In the genomic region with DNA sequence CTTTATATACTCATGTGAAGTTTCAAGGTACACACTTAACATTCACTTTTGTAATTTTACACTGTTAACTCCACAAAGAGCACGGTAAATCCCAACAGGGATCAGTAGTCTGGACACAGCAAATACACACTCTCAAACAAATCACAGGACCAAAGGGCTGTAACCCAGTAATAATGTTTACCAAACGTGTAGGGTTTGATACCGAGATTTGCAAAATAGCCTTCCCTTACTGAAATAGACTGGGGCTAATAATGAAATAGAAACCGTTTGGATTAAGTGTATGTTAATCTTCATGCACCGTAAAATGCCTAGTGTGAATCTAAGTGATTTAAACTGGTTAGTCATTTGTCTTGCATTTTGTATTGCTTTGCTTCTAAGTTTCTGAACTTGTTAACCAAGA, we compare ENCODE assay signal across 12 mouse cellular contexts. TPM values are rescaled to one million over a fixed set of nuclear protein-coding genes. Genes with fewer than 3 reads are reported as not detected.
DNase-seq lines count a peak whose midpoint lies in the region; ATAC-seq lines count a peak whose summit lies in the region.
"Had no signal": no experiment of that assay in that cellular context is flagged by ENCODE, and none has a peak within 500 bp of the region (broad histone marks: within the 10 kb centered on the region; RNA-seq: fewer than 3 reads in every experiment).

No protein-coding gene starts in this region.

- 0 out of 2 replicates have a peak, but pooled peaks cover 13% of the 10 kb centered on the region for H3K4me1 ChIP-seq in kidney, embryonic 16.5 days (ENCODE audit: insufficient read depth, low read length)
- H3K4me1 ChIP-seq in hindbrain, embryonic 14.5 days (replicated peaks; ENCODE audit: control insufficient read depth, insufficient read depth, low read length): peaks cover 10% of the 10 kb centered on the region
- H3K4me1 ChIP-seq in midbrain, embryonic 14.5 days (ENCODE audit: control insufficient read depth, insufficient read depth, low read length): peaks cover 6% of the 10 kb centered on the region

- no peaks in the 10 kb centered on the region for H3K27me3 ChIP-seq in kidney, embryonic 16.5 days (ENCODE audit: insufficient read depth, low read length)
- H3K27me3 ChIP-seq in hindbrain, embryonic 14.5 days (ENCODE audit: control insufficient read depth, insufficient read depth, low read length): no peaks in the 10 kb centered on the region
- no peaks in the 10 kb centered on the region for H3K27me3 ChIP-seq in midbrain, embryonic 14.5 days (ENCODE audit: control insufficient read depth, insufficient read depth, low read length)
- H3K27me3 ChIP-seq: Patski had no signal

- H3K4me3 ChIP-seq in kidney, embryonic 16.5 days (ENCODE audit: low read length): no peak overlapping the region
- H3K4me3 ChIP-seq in hindbrain, embryonic 14.5 days (replicated peaks; ENCODE audit: low read length): no peak overlapping the region
- no peak overlapping the region for H3K4me3 ChIP-seq in midbrain, embryonic 14.5 days (replicated peaks; ENCODE audit: low read depth, low read length)

- H3K9ac ChIP-seq in kidney, embryonic 16.5 days (replicated peaks; ENCODE audit: low read length): no peak overlapping the region
- H3K9ac ChIP-seq in hindbrain, embryonic 14.5 days: peak overlapping the region; percentile 84; the same call in 1 of the 2 replicates
- no peak overlapping the region for H3K9ac ChIP-seq in midbrain, embryonic 14.5 days (replicated peaks; ENCODE audit: low read length)

- H3K36me3 ChIP-seq in kidney, embryonic 16.5 days (ENCODE audit: insufficient read depth, low read length): peaks cover 4% of the 10 kb centered on the region
- peaks cover 7% of the 10 kb centered on the region; the same call in 1 of the 2 replicates for H3K36me3 ChIP-seq in hindbrain, embryonic 14.5 days (replicated peaks; ENCODE audit: control insufficient read depth, insufficient read depth)
- no peaks in the 10 kb centered on the region for H3K36me3 ChIP-seq in midbrain, embryonic 14.5 days (ENCODE audit: control insufficient read depth, insufficient read depth, low read length)

- WGBS in kidney, embryonic 16.5 days: 18% methylated on average over 5 of the region's 5 CpGs
- WGBS in hindbrain, embryonic 14.5 days: 33% methylated on average over 5 of the region's 5 CpGs
- WGBS in midbrain, embryonic 14.5 days: 25% methylated on average over 5 of the region's 5 CpGs

- DNase-seq in kidney, adult 11 months: no peak
- peak; percentile 15 for DNase-seq in adipocyte (ENCODE audit: low spot score)
- no peak for DNase-seq in hindbrain, embryonic 14.5 days (ENCODE audit: low spot score)
- no peak for DNase-seq in midbrain, embryonic 14.5 days
- DNase-seq in layer of hippocampus, adult 11-12 months (ENCODE audit: low spot score): no peak
- DNase-seq in left cerebral cortex, adult 9 months (ENCODE audit: low spot score in 2 of 2): no peak
- no peak for DNase-seq in left cerebral cortex, postnatal 14 days (ENCODE audit: low spot score in 2 of 2)

- 0 out of 2 replicates have a peak overlapping the region, but pooled peaks have one; percentile 26 for H3K4me2 ChIP-seq in kidney, embryonic 16.5 days (replicated peaks; ENCODE audit: low read depth, low read length)
- H3K4me2 ChIP-seq in hindbrain, embryonic 14.5 days (replicated peaks): peak overlapping the region; percentile 88
- peak overlapping the region; percentile 82 for H3K4me2 ChIP-seq in midbrain, embryonic 14.5 days (ENCODE audit: low read length)

- intact Hi-C loops in left cerebral cortex, postnatal 14 days (cut with DNase I): loop anchor here (2.0 to 5.0 kb wide), 2 partner anchors 42 to 83 kb away; a partner anchor contains a TSS

- H3K9me3 ChIP-seq in kidney, embryonic 16.5 days (ENCODE audit: low read length): no peaks in the 10 kb centered on the region
- no peaks in the 10 kb centered on the region for H3K9me3 ChIP-seq in hindbrain, embryonic 14.5 days (ENCODE audit: control insufficient read depth, low read length)
- no peaks in the 10 kb centered on the region for H3K9me3 ChIP-seq in midbrain, embryonic 14.5 days (ENCODE audit: control insufficient read depth, low read length)

- H3K27ac ChIP-seq in kidney, embryonic 16.5 days (ENCODE audit: low read length): no peak overlapping the region
- H3K27ac ChIP-seq in hindbrain, embryonic 14.5 days: no peak overlapping the region
- H3K27ac ChIP-seq in midbrain, embryonic 14.5 days (replicated peaks; ENCODE audit: low read depth, low read length): no peak overlapping the region

- ATAC-seq in kidney, embryonic 16.5 days (ENCODE audit: low FRiP score, low TSS enrichment): no peak
- no peak for ATAC-seq in hindbrain, embryonic 14.5 days (ENCODE audit: low FRiP score)
- ATAC-seq in midbrain, embryonic 14.5 days (ENCODE audit: low FRiP score, low TSS enrichment): no peak

RNA-seq across cellular contexts. Expression of a gene that starts 1.2 kb away (rescaled TPM):
- polyA plus RNA-seq in kidney, embryonic 16.5 days (2015; fragmentation: Nextera tagmentation; extraction: Ambion mirVana): 32.1 and 32.9 TPM in 2 replicates
- polyA plus RNA-seq in hindbrain, embryonic 14.5 days (2014; fragmentation: Nextera tagmentation; extraction: Ambion mirVana): 32.9 and 36.7 TPM in 2 replicates
- 24.2 and 31.8 TPM in 2 replicates for polyA plus RNA-seq in midbrain, embryonic 14.5 days (2014; fragmentation: Nextera tagmentation; extraction: Ambion mirVana)
- total RNA-seq in left cerebral cortex, postnatal 14 days (2021): 10 to 100 TPM; 49.7 to 51.1 TPM

RNA-seq across cellular contexts. Expression of a gene that starts 16.4 kb away (rescaled TPM):
- polyA plus RNA-seq in kidney, embryonic 16.5 days (2015; fragmentation: Nextera tagmentation; extraction: Ambion mirVana): 0.31 and 1.3 TPM in 2 replicates
- 0.63 TPM in 1 of 2 replicates, not detected in the other for polyA plus RNA-seq in hindbrain, embryonic 14.5 days (2014; fragmentation: Nextera tagmentation; extraction: Ambion mirVana)
- 1.3 TPM in 1 of 2 replicates, not detected in the other for polyA plus RNA-seq in midbrain, embryonic 14.5 days (2014; fragmentation: Nextera tagmentation; extraction: Ambion mirVana)
- total RNA-seq in left cerebral cortex, postnatal 14 days (2021): 1 to 10 TPM in 1 of 2 experiments, not detected in 1; 2.1 TPM
- total RNA-seq: hematopoietic stem cell, adult 5-6 weeks; layer of hippocampus, postnatal 25 days; megakaryocyte-erythroid progenitor cell, adult 5-6 weeks had no signal

RNA-seq across cellular contexts. Expression of a gene that starts 42.4 kb away (rescaled TPM):
- 91.9 and 99.8 TPM in 2 replicates for polyA plus RNA-seq in kidney, embryonic 16.5 days (2015; fragmentation: Nextera tagmentation; extraction: Ambion mirVana)
- polyA plus RNA-seq in hindbrain, embryonic 14.5 days (2014; fragmentation: Nextera tagmentation; extraction: Ambion mirVana): 91.5 and 98.2 TPM in 2 replicates
- polyA plus RNA-seq in midbrain, embryonic 14.5 days (2014; fragmentation: Nextera tagmentation; extraction: Ambion mirVana): 85.3 and 117 TPM in 2 replicates
- total RNA-seq in left cerebral cortex, postnatal 14 days (2021): 10 to 100 TPM; 69.9 to 72.5 TPM

Comparison
In these comparisons a context has a peak if more than half of its experiments do, and no peak if none do; other contexts are left out.
1. H3K4me2 ChIP-seq: peak in every context shown above with its lines; median percentile 88 in hindbrain, embryonic 14.5 days; 82 in midbrain, embryonic 14.5 days; 26 in kidney, embryonic 16.5 days.